Mouse (Mus musculus): ENCODE measurements around the gene Sh3rf3.

DNA sequence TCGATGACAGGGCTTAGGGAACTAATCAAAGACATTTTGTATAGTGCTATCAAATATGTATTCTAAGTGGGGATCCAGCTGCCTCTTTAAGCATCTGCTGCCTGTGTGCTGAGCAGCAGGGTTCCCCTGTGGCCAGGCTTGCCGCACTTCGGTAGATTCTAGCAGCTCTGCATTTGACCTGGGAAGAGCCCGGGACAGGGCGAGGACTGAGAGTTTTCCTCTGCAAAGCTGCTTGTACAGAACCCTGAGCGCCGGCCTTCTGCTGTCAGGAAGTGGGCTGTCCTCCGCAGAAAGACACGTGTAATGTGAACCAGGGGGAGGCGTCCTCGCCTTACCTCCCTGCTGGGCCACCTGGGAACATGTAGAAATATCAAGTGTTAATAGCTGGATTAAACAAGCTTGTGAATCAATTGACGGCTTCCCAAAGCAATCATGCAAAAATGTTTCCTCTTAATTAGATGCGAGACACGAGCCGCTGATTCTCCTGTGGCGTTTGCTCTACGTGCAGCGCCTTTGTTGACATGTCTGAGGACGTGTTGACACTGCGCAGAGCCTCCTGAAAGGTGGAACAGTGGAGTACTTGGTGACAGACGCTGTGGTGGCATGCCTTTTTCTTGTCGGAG is 119.1 kb downstream of the Sh3rf3 start:
- no peak for TF ChIP-seq CTCF (IDR thresholded peaks at IDR 0.05; ENCODE audit: extremely low read depth, insufficient read depth, insufficient read length, insufficient replicate concordance)
- TF ChIP-seq POLR2A (IDR thresholded peaks at IDR 0.05; ENCODE audit: low read depth, low read length): no peak

Measured in spleen, adult 2 months (tissue).